Mouse (Mus musculus): ENCODE measurements at regions not wholly inside any gene's neighbourhood (a gene's known extent, or its start where the extent isn't known, plus 50 kb on each side); places are given as distances from the start of the nearest gene placed in this dataset.

GRCm38 (mm10) chr6:66224164-66224903, 271.9 kb downstream of the 4930544G11Rik start:
- DNase-seq (ENCODE audit: low read depth, low spot score) = no peak
- WGBS = 48% methylated on average over 4 of the region's 4 CpGs

- DNase-seq (ENCODE audit: low read depth, low spot score) = no peak
- WGBS = 58% methylated on average over 2 of the region's 2 CpGs
These were observed 284.0 kb downstream of the 4930544G11Rik start for GRCm38 (mm10) chr6:66236368-66236767.

- 83% methylated on average over 4 of the region's 4 CpGs for WGBS
- DNase-seq (ENCODE audit: low read depth, low spot score) = no peak
These were observed 279.8 kb upstream of the Mad2l1 start for GRCm38 (mm10) chr6:66255378-66255777.

- 71% methylated on average over 3 of the region's 3 CpGs for WGBS
- DNase-seq (ENCODE audit: low read depth, low spot score) = no peak
These were observed 271.8 kb upstream of the Mad2l1 start for GRCm38 (mm10) chr6:66263429-66263828.

- 74% methylated on average over 1 of the region's 1 CpGs for WGBS
- no peak for DNase-seq (ENCODE audit: low read depth, low spot score)
These were observed 271.3 kb upstream of the Mad2l1 start for GRCm38 (mm10) chr6:66263918-66264317.

- WGBS = 45% methylated on average over 3 of the region's 3 CpGs
- no peak for DNase-seq (ENCODE audit: low read depth, low spot score)
These were observed 266.8 kb upstream of the Mad2l1 start for GRCm38 (mm10) chr6:66268427-66268826.

- no peak for DNase-seq (ENCODE audit: low read depth, low spot score)
- 64% methylated on average over 6 of the region's 6 CpGs for WGBS
These were observed 263.6 kb upstream of the Mad2l1 start for GRCm38 (mm10) chr6:66271414-66272206.

GRCm38 (mm10) chr6:66272216-66272615, 263.0 kb upstream of the Mad2l1 start:
- WGBS = 64% methylated on average over 2 of the region's 2 CpGs
- no peak for DNase-seq (ENCODE audit: low read depth, low spot score)

- 89% methylated on average over 4 of the region's 4 CpGs for whole genome bisulfite sequencing
- DNase-seq (ENCODE audit: low read depth, low spot score) = no peak
These were observed 260.5 kb upstream of the Mad2l1 start for GRCm38 (mm10) chr6:66274737-66275136.

GRCm38 (mm10) chr6:66280701-66281100, 254.5 kb upstream of the Mad2l1 start:
- 82% methylated on average over 8 of the region's 8 CpGs for WGBS
- DNase-seq (ENCODE audit: low read depth, low spot score) = no peak

GRCm38 (mm10) chr6:66282566-66283115, 252.5 kb upstream of the Mad2l1 start:
- DNase-seq (ENCODE audit: low read depth, low spot score) = no peak
- 71% methylated on average over 6 of the region's 6 CpGs for WGBS

GRCm38 (mm10) chr6:66283521-66283920, 251.7 kb upstream of the Mad2l1 start:
- WGBS = 85% methylated on average over 4 of the region's 4 CpGs
- no peak for DNase-seq (ENCODE audit: low read depth, low spot score)

GRCm38 (mm10) chr6:66287607-66288006, 247.6 kb upstream of the Mad2l1 start:
- no peak for DNase-seq (ENCODE audit: low read depth, low spot score)

- 33% methylated on average over 3 of the region's 3 CpGs for WGBS
- DNase-seq (ENCODE audit: low read depth, low spot score) = no peak
These were observed 246.0 kb upstream of the Mad2l1 start for GRCm38 (mm10) chr6:66289196-66289595.

- DNase-seq (ENCODE audit: low read depth, low spot score) = no peak
- 72% methylated on average over 2 of the region's 2 CpGs for WGBS
These were observed 243.6 kb upstream of the Mad2l1 start for GRCm38 (mm10) chr6:66291576-66291975.

- DNase-seq (ENCODE audit: low read depth, low spot score) = no peak
- WGBS = 69% methylated on average over 4 of the region's 4 CpGs
These were observed 237.1 kb upstream of the Mad2l1 start for GRCm38 (mm10) chr6:66298056-66298455.

GRCm38 (mm10) chr6:66300189-66300588, 235.0 kb upstream of the Mad2l1 start:
- DNase-seq (ENCODE audit: low read depth, low spot score) = no peak

- 70% methylated on average over 2 of the region's 2 CpGs for WGBS
- DNase-seq (ENCODE audit: low read depth, low spot score) = no peak
These were observed 190.3 kb upstream of the Mad2l1 start for GRCm38 (mm10) chr6:66344848-66345247.

GRCm38 (mm10) chr6:66347356-66347755, 187.8 kb upstream of the Mad2l1 start:
- 85% methylated on average over 2 of the region's 2 CpGs for WGBS
- DNase-seq (ENCODE audit: low read depth, low spot score) = no peak

GRCm38 (mm10) chr6:66361130-66361529, 174.1 kb upstream of the Mad2l1 start:
- DNase-seq (ENCODE audit: low read depth, low spot score) = no peak
- 29% methylated on average over 3 of the region's 3 CpGs for WGBS

GRCm38 (mm10) chr6:66367263-66367662, 167.9 kb upstream of the Mad2l1 start:
- no peak for DNase-seq (ENCODE audit: low read depth, low spot score)

Data from large intestine, adult 2 months (tissue).